Mouse (Mus musculus) CH12.LX (cell line): ENCODE data around the gene Adgrf4. TPM values are rescaled to one million over a fixed set of nuclear protein-coding genes. Genes with fewer than 3 reads are reported as not detected.

Experiments
- DNase-seq: peaks from one replicate; pipeline ENCODE4 v3.0.0-alpha.2; 2013; ENCODE audit errors: extremely low read depth
- H3K27ac ChIP-seq: 2 replicates; pipeline ENCODE4 v1.5.1; 2012; ENCODE audit warnings: low read depth, mild to moderate bottlenecking, control low read depth, moderate library complexity; ENCODE audit not compliant: insufficient read depth
- H3K27me3 ChIP-seq: replicated peaks from 2 replicates; pipeline ENCODE3; 2012; ENCODE audit warnings: inconsistent platforms
- H3K36me3 ChIP-seq, 2 experiments: replicated peaks in 1 of 2; 2 replicates each; pipeline versions ENCODE3 to v1.6.1; 2012; ENCODE audit warnings: inconsistent platforms in 1 of 2, low read length in 1 of 2, mild to moderate bottlenecking in 1 of 2, mixed read lengths in 1 of 2, moderate library complexity in 1 of 2; ENCODE audit not compliant: control insufficient read depth in 1 of 2, insufficient read depth in 1 of 2
- H3K4me1 ChIP-seq, 2 experiments: 2 replicates each; pipeline ENCODE4 v1.6.1; 2012; ENCODE audit warnings: inconsistent platforms in 1 of 2, moderate library complexity in 1 of 2; ENCODE audit not compliant: insufficient read depth in 2 of 2, control insufficient read depth in 1 of 2
- H3K4me2 ChIP-seq: 2 replicates; pipeline ENCODE4 v1.6.1; 2012; ENCODE audit warnings: low read depth, mild to moderate bottlenecking, control low read depth; ENCODE audit not compliant: poor library complexity, insufficient read depth, severe bottlenecking
- H3K4me3 ChIP-seq, 3 experiments: fragments of 150-350 bp in 1 of 3; sonication (generic) in 1 of 3; replicated peaks in 1 of 3; 2 replicates each; pipeline versions ENCODE3 to v1.5.1; 2011 to 2012; ENCODE audit warnings: low read depth in 2 of 3, low read length in 2 of 3, mild to moderate bottlenecking in 2 of 3, moderate library complexity in 2 of 3, control low read depth in 1 of 3, improper control_type of control experiment in 1 of 3, inconsistent platforms in 1 of 3, mixed read lengths in 1 of 3; ENCODE audit not compliant: poor library complexity in 1 of 3
- H3K79me2 ChIP-seq: replicated peaks from 2 replicates; pipeline ENCODE4 v1.6.1; 2012; ENCODE audit warnings: mild to moderate bottlenecking, moderate library complexity; ENCODE audit not compliant: control insufficient read depth, poor library complexity, insufficient read depth, severe bottlenecking; ENCODE audit errors: extremely low read depth
- H3K9ac ChIP-seq: 2 replicates; pipeline ENCODE4 v1.6.1; 2012; ENCODE audit warnings: low read depth, mild to moderate bottlenecking, control low read depth, moderate library complexity; ENCODE audit not compliant: insufficient read depth
- H3K9me3 ChIP-seq: replicated peaks from 2 replicates; pipeline ENCODE3; 2012; ENCODE audit warnings: low read length, inconsistent platforms, mixed read lengths
- BHLHE40 ChIP-seq: IDR thresholded peaks from 2 replicates; pipeline ENCODE4 v1.6.1; 2011; ENCODE audit warnings: mild to moderate bottlenecking, low read depth, low read length, improper control_type of control experiment
- CHD2 ChIP-seq: IDR thresholded peaks from 2 replicates; pipeline ENCODE4 v1.6.1; 2011; ENCODE audit warnings: low read length, improper control_type of control experiment
- CTCF ChIP-seq, 2 experiments: IDR thresholded peaks in 1 of 2; conservative IDR thresholded peaks in 1 of 2; 2 replicates each; pipeline ENCODE4 v1.5.1; 2011 to 2012; ENCODE audit warnings: low read depth in 2 of 2, low read length in 2 of 2, improper control_type of control experiment in 1 of 2, inconsistent platforms in 1 of 2, mild to moderate bottlenecking in 1 of 2, moderate library complexity in 1 of 2
- E2F4 ChIP-seq: IDR thresholded peaks from 2 replicates; pipeline ENCODE4 v1.6.1; 2011; ENCODE audit warnings: low read depth, low read length, improper control_type of control experiment; ENCODE audit not compliant: insufficient replicate concordance
- EP300 ChIP-seq: IDR thresholded peaks from 2 replicates; pipeline ENCODE4 v1.6.1; 2011; ENCODE audit warnings: low read length, improper control_type of control experiment
- ETS1 ChIP-seq: conservative IDR thresholded peaks from 2 replicates; pipeline ENCODE4 v1.6.1; 2012; ENCODE audit warnings: low read depth, mild to moderate bottlenecking, inconsistent platforms, low read length, improper control_type of control experiment, moderate library complexity
- GABPA ChIP-seq: IDR thresholded peaks from 2 replicates; pipeline ENCODE4 v1.6.1; 2012; ENCODE audit warnings: low read depth, low read length, improper control_type of control experiment, inconsistent platforms; ENCODE audit not compliant: insufficient replicate concordance
- IRF4 ChIP-seq: IDR thresholded peaks from 2 replicates; pipeline ENCODE4 v1.6.1; 2014; ENCODE audit warnings: low read depth, mild to moderate bottlenecking, inconsistent platforms, low read length, improper control_type of control experiment
- JUN ChIP-seq: IDR thresholded peaks from 2 replicates; pipeline ENCODE4 v1.6.1; 2011; ENCODE audit warnings: low read depth, mild to moderate bottlenecking, low read length, improper control_type of control experiment, moderate library complexity; ENCODE audit not compliant: insufficient read depth
- KAT2A ChIP-seq: IDR thresholded peaks from 2 replicates; pipeline ENCODE4 v1.6.1; 2012; ENCODE audit warnings: low read length, improper control_type of control experiment, inconsistent platforms; ENCODE audit not compliant: insufficient replicate concordance
- MAFK ChIP-seq: IDR thresholded peaks from 2 replicates; pipeline ENCODE4 v1.6.1; 2011; ENCODE audit warnings: low read length, improper control_type of control experiment; ENCODE audit not compliant: insufficient replicate concordance
- MAX ChIP-seq: IDR thresholded peaks from 2 replicates; pipeline ENCODE4 v1.6.1; 2011; ENCODE audit warnings: low read length, improper control_type of control experiment
- MAZ ChIP-seq: IDR thresholded peaks from 2 replicates; pipeline ENCODE4 v1.6.1; 2012; ENCODE audit warnings: low read depth, mild to moderate bottlenecking, inconsistent platforms, low read length, improper control_type of control experiment, moderate library complexity
- MXI1 ChIP-seq: IDR thresholded peaks from 2 replicates; pipeline ENCODE4 v1.6.1; 2011; ENCODE audit warnings: mild to moderate bottlenecking, low read depth, low read length, improper control_type of control experiment
- NRF1 ChIP-seq: IDR thresholded peaks from 2 replicates; pipeline ENCODE4 v1.6.1; 2014; ENCODE audit warnings: low read depth, mild to moderate bottlenecking, inconsistent platforms, low read length, improper control_type of control experiment, moderate library complexity
- PAX5 ChIP-seq: IDR thresholded peaks from 2 replicates; pipeline ENCODE4 v1.6.1; 2012; ENCODE audit warnings: low read length, inconsistent platforms, mixed read lengths
- POLR2A ChIP-seq: IDR thresholded peaks from 2 replicates; pipeline ENCODE4 v1.6.1; 2011; ENCODE audit warnings: low read depth, mild to moderate bottlenecking, improper control_type of control experiment, low read length
- POLR2AphosphoS2 ChIP-seq: IDR thresholded peaks from 2 replicates; pipeline ENCODE4 v1.6.1; 2011; ENCODE audit warnings: low read depth, low read length, improper control_type of control experiment
- SMC3 ChIP-seq: IDR thresholded peaks from 2 replicates; pipeline ENCODE4 v1.6.1; 2011; ENCODE audit warnings: low read depth, low read length, improper control_type of control experiment
- TBP ChIP-seq: conservative IDR thresholded peaks from 2 replicates; pipeline ENCODE4 v1.6.1; 2011; ENCODE audit warnings: low read depth, low read length, improper control_type of control experiment
- UBTF ChIP-seq: IDR thresholded peaks from 2 replicates; pipeline ENCODE4 v1.6.1; 2012; ENCODE audit warnings: low read depth, mild to moderate bottlenecking, inconsistent platforms, low read length, improper control_type of control experiment, moderate library complexity
- ZMIZ1 ChIP-seq: IDR thresholded peaks from 2 replicates; pipeline ENCODE4 v1.6.1; 2012; ENCODE audit warnings: low read depth, mild to moderate bottlenecking, inconsistent platforms, low read length, improper control_type of control experiment
- ZNF384 ChIP-seq: IDR thresholded peaks from 2 replicates; pipeline ENCODE4 v1.6.1; 2012; ENCODE audit warnings: low read depth, low read length, improper control_type of control experiment, inconsistent platforms
- dilution Hi-C: fragments of 300-500 bp; cut with MboI; formaldehyde crosslinking; loops from 2 replicates; pipeline ENCODE4 v1.14.3; 2020; ENCODE audit warnings: low sequenced_read_pairs; ENCODE audit not compliant: extremely low pct_unique_long_range_greater_than_20kb, extremely low pct_ligation_motif_present
- in situ Hi-C: fragments of 300-500 bp; cut with MboI; formaldehyde crosslinking; loops from 3 replicates; pipeline ENCODE4 v1.14.3; 2019; ENCODE audit warnings: low sequenced_read_pairs, low pct_ligation_motif_present, low pct_unique_long_range_greater_than_20kb, mixed read lengths
- polyA plus RNA-seq: library from polyadenylated mRNA; unstranded; fragments of >175 nt; gene quantifications from 2 replicates; pipeline ENCODE4 v1.2.1, GENCODE M21; 2012; ENCODE audit warnings: low read depth; ENCODE audit not compliant: insufficient read length
- total RNA-seq, 2 experiments: library from RNA; depleted of rRNA; stranded (reverse); fragments of 300-350 nt in 1 of 2; fragments of >200 nt in 1 of 2; gene quantifications; 2 replicates each; pipeline ENCODE4 v1.2.3; 2012 to 2014

Gene Adgrf4
- total and polyA plus RNA-seq, 3 experiments, result not detected

DNA sequence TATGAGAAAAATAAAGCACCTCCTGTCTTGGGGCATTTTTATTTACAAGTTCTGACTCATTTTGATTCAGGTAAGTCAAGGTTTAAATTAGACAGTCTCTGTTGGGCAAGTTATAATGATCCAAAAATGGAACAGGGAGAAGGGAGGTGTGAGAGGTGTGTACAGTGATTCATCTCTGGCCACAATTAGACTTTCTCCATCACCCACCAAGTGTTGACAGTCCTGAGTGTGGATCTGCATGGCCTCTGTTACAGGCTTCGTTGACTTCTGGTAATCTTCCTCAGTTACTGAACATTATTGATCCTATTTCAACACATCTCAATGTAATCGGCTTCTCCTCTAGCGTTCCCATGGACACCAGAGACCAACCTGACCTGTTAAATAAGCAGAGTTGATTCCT is 48.7 kb downstream of the Adgrf4 start:
- no peak for TF ChIP-seq SMC3
- TF ChIP-seq MAZ, result no peak
- no peak for TF ChIP-seq ETS1
- TF ChIP-seq TBP, result no peak
- TF ChIP-seq KAT2A, result no peak
- no peak for TF ChIP-seq EP300
- TF ChIP-seq NRF1, result no peak
- TF ChIP-seq CTCF (conservative IDR thresholded peaks at IDR 0.05 in 1 of 2, IDR thresholded peaks at IDR 0.05 in 1 of 2; ENCODE audit: low read depth in 2 of 2, low read length in 2 of 2), result no peak
- TF ChIP-seq PAX5, result no peak
- no peak for TF ChIP-seq POLR2AphosphoS2
- no peak for TF ChIP-seq ZNF384
- no peak for TF ChIP-seq GABPA
- no peak for TF ChIP-seq MAX
- Histone ChIP-seq H3K27me3 (no peaks in the 10 kb centered on the region), H3K9me3 (no peaks in the 10 kb centered on the region)

DNA sequence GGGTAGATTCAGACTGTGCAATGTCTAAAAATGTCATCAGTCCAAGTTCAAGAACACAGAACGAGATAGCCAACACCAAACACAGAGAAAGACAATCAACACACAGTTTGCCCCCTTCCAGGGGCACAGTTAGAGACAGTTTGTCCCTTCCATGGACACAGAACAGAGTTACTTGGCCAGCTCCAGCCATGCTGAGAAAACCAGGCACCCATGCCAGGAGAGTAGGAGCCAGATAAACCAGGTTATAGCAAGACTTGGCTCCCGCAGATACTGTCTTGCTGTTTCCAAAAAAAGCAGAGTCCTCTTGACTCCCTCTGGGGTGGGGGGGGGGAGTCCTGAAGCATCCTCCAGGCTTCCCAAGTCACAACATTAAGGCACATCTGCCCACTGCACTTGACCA is 61.9 kb downstream of the Adgrf4 start:
- H3K4me1 ChIP-seq, result no peaks in the 10 kb centered on the region
- H3K9ac ChIP-seq, result no peak overlapping the region
- no peaks in the 10 kb centered on the region for H3K36me3 ChIP-seq
- no peaks in the 10 kb centered on the region for H3K9me3 ChIP-seq
- DNase-seq, result no peak
- TF ChIP-seq JUN (no peak), MAFK (no peak), MXI1 (no peak), BHLHE40 (no peak), E2F4 (no peak), IRF4 (no peak), MAX (no peak), TBP (no peak), UBTF (no peak), KAT2A (no peak), CHD2 (no peak), GABPA (no peak), ZMIZ1 (no peak), POLR2A (no peak)
- H3K27me3 ChIP-seq, result no peaks in the 10 kb centered on the region
- H3K79me2 ChIP-seq, result no peaks in the 10 kb centered on the region
- in situ Hi-C loops, result no loop called here
- dilution Hi-C loops, result no loop called here
- H3K27ac ChIP-seq, result no peak overlapping the region
- no peak overlapping the region for H3K4me3 ChIP-seq
- H3K4me2 ChIP-seq, result no peak overlapping the region

More for the DNA sequence above, 48.7 kb downstream of the Adgrf4 start:
- no peak overlapping the region for H3K27ac ChIP-seq
- no peak overlapping the region for H3K9ac ChIP-seq
- no peaks in the 10 kb centered on the region for H3K4me1 ChIP-seq
- no peak overlapping the region for H3K4me3 ChIP-seq
- in situ Hi-C loops, result no loop called here
- dilution Hi-C loops, result no loop called here
- H3K36me3 ChIP-seq, result no peaks in the 10 kb centered on the region
- no peak overlapping the region for H3K4me2 ChIP-seq
- DNase-seq, result no peak
- no peaks in the 10 kb centered on the region for H3K79me2 ChIP-seq
